Mouse (Mus musculus): ENCODE data around the gene Sema7a. TPM values are rescaled to one million over a fixed set of nuclear protein-coding genes. Genes with fewer than 3 reads are reported as not detected.

Gene Sema7a
- polyA plus RNA-seq, 1 experiment from 2014 or later = 6.9 TPM

GRCm38 (mm10) chr9:57949879-57950278 is 10.0 kb downstream of the Sema7a start:
- Histone ChIP-seq H3K27ac (ENCODE audit: low read depth, low read length) (0 out of 2 replicates have a peak overlapping the region, but pooled peaks have one; percentile 41), H3K27me3 (replicated peaks; ENCODE audit: control insufficient read depth, insufficient read depth, low read length) (no peaks in the 10 kb centered on the region), H3K9ac (ENCODE audit: low read depth, low read length) (no peak overlapping the region), H3K4me1 (replicated peaks; ENCODE audit: control insufficient read depth, insufficient read depth, low read length) (peaks cover 37% of the 10 kb centered on the region), H3K36me3 (ENCODE audit: control insufficient read depth, insufficient read depth) (no peaks in the 10 kb centered on the region; the same call in 1 of the 2 replicates), H3K4me2 (replicated peaks; ENCODE audit: low read depth) (0 out of 2 replicates have a peak overlapping the region, but pooled peaks have one; percentile 17), H3K9me3 (ENCODE audit: control insufficient read depth) (no peaks in the 10 kb centered on the region), H3K4me3 (ENCODE audit: low read depth, low read length) (no peak overlapping the region)
- no peak for TF ChIP-seq CTCF (IDR thresholded peaks at IDR 0.05; ENCODE audit: low read depth)
- WGBS = 71% methylated on average over 8 of the region's 8 CpGs
- ATAC-seq = no peak

DNA sequence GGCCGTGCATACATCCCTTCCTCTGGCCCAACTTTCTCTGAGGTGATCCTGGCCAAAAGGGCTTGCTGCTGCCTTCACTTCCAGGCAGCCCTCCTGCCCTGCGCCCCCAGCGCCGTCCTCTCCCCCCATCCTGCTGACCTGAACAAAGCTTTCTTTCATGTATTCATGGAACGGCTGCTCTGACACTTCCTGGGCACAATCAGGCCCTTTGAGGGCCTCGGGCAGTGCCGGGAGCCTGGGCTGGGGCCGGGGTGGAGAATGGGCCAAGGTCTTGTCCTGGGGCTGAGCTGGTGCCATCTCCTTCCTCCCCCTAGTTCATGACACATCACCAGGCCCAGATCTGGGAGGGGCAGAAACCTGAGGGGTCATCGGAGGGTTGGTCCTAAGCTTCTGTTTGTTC is 10.6 kb downstream of the Sema7a start:
- no peak for ATAC-seq
- peaks cover 32% of the 10 kb centered on the region for H3K4me1 ChIP-seq (replicated peaks; ENCODE audit: control insufficient read depth, insufficient read depth, low read length)
- peaks cover under 1% of the 10 kb centered on the region; the same call in 1 of the 2 replicates for H3K36me3 ChIP-seq (ENCODE audit: control insufficient read depth, insufficient read depth)
- 53% methylated on average over 9 of the region's 9 CpGs for WGBS
- H3K4me3 ChIP-seq (ENCODE audit: low read depth, low read length) = no peak overlapping the region
- TF ChIP-seq CTCF (IDR thresholded peaks at IDR 0.05; ENCODE audit: low read depth) = no peak
- peak overlapping the region; percentile 34; the same call in 1 of the 2 replicates for H3K9ac ChIP-seq (ENCODE audit: low read depth, low read length)
- peak overlapping the region; percentile 9; the same call in 1 of the 2 replicates for H3K4me2 ChIP-seq (replicated peaks; ENCODE audit: low read depth)
- H3K27ac ChIP-seq (ENCODE audit: low read depth, low read length) = no peak overlapping the region
- no peaks in the 10 kb centered on the region for H3K27me3 ChIP-seq (replicated peaks; ENCODE audit: control insufficient read depth, insufficient read depth, low read length)
- H3K9me3 ChIP-seq (ENCODE audit: control insufficient read depth) = no peaks in the 10 kb centered on the region

GRCm38 (mm10) chr9:57951993-57952392 is 12.1 kb downstream of the Sema7a start:
- Histone ChIP-seq H3K36me3 (ENCODE audit: control insufficient read depth, insufficient read depth) (peaks cover 14% of the 10 kb centered on the region; the same call in 1 of the 2 replicates), H3K27me3 (replicated peaks; ENCODE audit: control insufficient read depth, insufficient read depth, low read length) (no peaks in the 10 kb centered on the region), H3K27ac (ENCODE audit: low read depth, low read length) (no peak overlapping the region), H3K9ac (ENCODE audit: low read depth, low read length) (no peak overlapping the region), H3K9me3 (ENCODE audit: control insufficient read depth) (no peaks in the 10 kb centered on the region), H3K4me3 (ENCODE audit: low read depth, low read length) (no peak overlapping the region), H3K4me2 (replicated peaks; ENCODE audit: low read depth) (no peak overlapping the region), H3K4me1 (replicated peaks; ENCODE audit: control insufficient read depth, insufficient read depth, low read length) (peaks cover 23% of the 10 kb centered on the region)
- ATAC-seq = no peak
- TF ChIP-seq CTCF (IDR thresholded peaks at IDR 0.05; ENCODE audit: low read depth) = no peak
- WGBS = 77% methylated on average over 6 of the region's 6 CpGs

- H3K4me3 ChIP-seq (ENCODE audit: low read depth, low read length) = no peak overlapping the region
- 0 out of 2 replicates have a peak, but pooled peaks have one; percentile 26 for ATAC-seq
- 80% methylated on average over 12 of the region's 12 CpGs for WGBS
- no peak for TF ChIP-seq CTCF (IDR thresholded peaks at IDR 0.05; ENCODE audit: low read depth)
- no peaks in the 10 kb centered on the region for H3K9me3 ChIP-seq (ENCODE audit: control insufficient read depth)
- H3K4me2 ChIP-seq (replicated peaks; ENCODE audit: low read depth) = no peak overlapping the region
- H3K9ac ChIP-seq (ENCODE audit: low read depth, low read length) = no peak overlapping the region
- peaks cover 33% of the 10 kb centered on the region for H3K36me3 ChIP-seq (ENCODE audit: control insufficient read depth, insufficient read depth)
- H3K27ac ChIP-seq (ENCODE audit: low read depth, low read length) = no peak overlapping the region
- no peaks in the 10 kb centered on the region for H3K27me3 ChIP-seq (replicated peaks; ENCODE audit: control insufficient read depth, insufficient read depth, low read length)
- peaks cover 15% of the 10 kb centered on the region for H3K4me1 ChIP-seq (replicated peaks; ENCODE audit: control insufficient read depth, insufficient read depth, low read length)
Observed at GRCm38 (mm10) chr9:57954962-57955744, 15.2 kb downstream of the Sema7a start.

GRCm38 (mm10) chr9:57955764-57956163 is 15.9 kb downstream of the Sema7a start:
- TF ChIP-seq CTCF (IDR thresholded peaks at IDR 0.05; ENCODE audit: low read depth) = no peak
- Histone ChIP-seq H3K9me3 (ENCODE audit: control insufficient read depth) (no peaks in the 10 kb centered on the region), H3K36me3 (ENCODE audit: control insufficient read depth, insufficient read depth) (peaks cover 39% of the 10 kb centered on the region), H3K4me3 (ENCODE audit: low read depth, low read length) (no peak overlapping the region), H3K27ac (ENCODE audit: low read depth, low read length) (no peak overlapping the region; the same call in 1 of the 2 replicates), H3K9ac (ENCODE audit: low read depth, low read length) (no peak overlapping the region), H3K27me3 (replicated peaks; ENCODE audit: control insufficient read depth, insufficient read depth, low read length) (no peaks in the 10 kb centered on the region), H3K4me2 (replicated peaks; ENCODE audit: low read depth) (no peak overlapping the region), H3K4me1 (replicated peaks; ENCODE audit: control insufficient read depth, insufficient read depth, low read length) (peaks cover 9% of the 10 kb centered on the region)
- ATAC-seq = no peak
- 70% methylated on average over 6 of the region's 6 CpGs for WGBS

DNA sequence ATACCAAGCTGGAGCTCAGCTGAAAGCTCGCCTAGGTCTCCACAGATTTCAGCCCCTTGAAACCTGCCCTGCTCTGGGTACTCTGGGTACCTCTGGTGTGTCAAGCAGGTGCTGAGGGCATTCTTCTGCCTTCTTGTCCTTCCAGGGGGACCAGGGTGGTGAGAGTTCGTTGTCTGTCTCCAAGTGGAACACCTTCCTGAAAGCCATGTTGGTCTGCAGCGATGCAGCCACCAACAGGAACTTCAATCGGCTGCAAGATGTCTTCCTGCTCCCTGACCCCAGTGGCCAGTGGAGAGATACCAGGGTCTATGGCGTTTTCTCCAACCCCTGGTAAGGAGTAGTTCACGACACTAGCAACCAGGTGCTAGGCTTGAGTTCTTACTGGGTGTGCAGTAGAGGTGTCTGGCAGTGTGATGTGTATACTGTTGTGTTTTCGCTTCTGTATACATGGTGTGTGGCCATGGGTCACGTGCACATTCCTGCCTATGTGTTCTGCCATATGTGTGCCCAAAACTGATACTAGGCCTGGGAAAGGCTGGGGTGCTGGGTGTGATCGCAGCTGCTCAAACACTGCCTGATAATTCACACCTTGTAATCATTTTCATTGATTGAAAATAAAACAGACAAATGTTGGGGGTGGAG is 16.4 kb downstream of the Sema7a start:
- ATAC-seq = no peak
- H3K4me1 ChIP-seq (replicated peaks; ENCODE audit: control insufficient read depth, insufficient read depth, low read length) = peaks cover 6% of the 10 kb centered on the region
- no peak overlapping the region for H3K9ac ChIP-seq (ENCODE audit: low read depth, low read length)
- H3K4me2 ChIP-seq (replicated peaks; ENCODE audit: low read depth) = no peak overlapping the region
- H3K36me3 ChIP-seq (ENCODE audit: control insufficient read depth, insufficient read depth) = peaks cover 45% of the 10 kb centered on the region
- H3K27ac ChIP-seq (ENCODE audit: low read depth, low read length) = no peak overlapping the region; the same call in 1 of the 2 replicates
- no peaks in the 10 kb centered on the region for H3K27me3 ChIP-seq (replicated peaks; ENCODE audit: control insufficient read depth, insufficient read depth, low read length)
- no peak for TF ChIP-seq CTCF (IDR thresholded peaks at IDR 0.05; ENCODE audit: low read depth)
- no peaks in the 10 kb centered on the region for H3K9me3 ChIP-seq (ENCODE audit: control insufficient read depth)
- H3K4me3 ChIP-seq (ENCODE audit: low read depth, low read length) = no peak overlapping the region
- 81% methylated on average over 9 of the region's 9 CpGs for WGBS

Measured in intestine, postnatal 0 days (tissue).